Mouse (Mus musculus) hindbrain, embryonic 13.5 days (tissue): ENCODE measurements around the gene Gm45521. TPM values are rescaled to one million over a fixed set of nuclear protein-coding genes. Genes with fewer than 3 reads are reported as not detected.

Experiments used
- ATAC-seq: fragments of 200-750 bp; cut with Nextera tagmentation; 2 replicates; pipeline ENCODE4 v1.8.0; 2017; ENCODE audit warnings: moderate TSS enrichment; ENCODE audit not compliant: low FRiP score
- H3K27ac ChIP-seq: fragments of 300-500 bp; sonication (generic); 2 replicates; pipeline ENCODE4 v1.5.1; 2015; ENCODE audit warnings: inconsistent platforms, mild to moderate bottlenecking, moderate library complexity
- H3K27me3 ChIP-seq: fragments of 300-500 bp; sonication (generic); 2 replicates; pipeline ENCODE4 v1.6.1; 2015; ENCODE audit warnings: mild to moderate bottlenecking, inconsistent platforms
- H3K36me3 ChIP-seq: fragments of 300-500 bp; sonication (generic); 2 replicates; pipeline ENCODE4 v1.6.1; 2015; ENCODE audit warnings: mild to moderate bottlenecking, inconsistent platforms
- H3K4me1 ChIP-seq: fragments of 300-500 bp; sonication (generic); replicated peaks from 2 replicates; pipeline ENCODE4 v1.6.1; 2015; ENCODE audit warnings: inconsistent platforms
- H3K4me2 ChIP-seq: fragments of 300-500 bp; sonication (generic); 2 replicates; pipeline ENCODE4 v1.6.1; 2015; ENCODE audit warnings: inconsistent platforms, mild to moderate bottlenecking, moderate library complexity
- H3K4me3 ChIP-seq: fragments of 300-500 bp; sonication (generic); 2 replicates; pipeline ENCODE4 v1.5.1; 2015; ENCODE audit warnings: mild to moderate bottlenecking, inconsistent platforms
- H3K9ac ChIP-seq: fragments of 300-500 bp; sonication (generic); 2 replicates; pipeline ENCODE4 v1.6.1; 2015; ENCODE audit warnings: mild to moderate bottlenecking, inconsistent platforms
- H3K9me3 ChIP-seq: fragments of 300-500 bp; sonication (generic); 2 replicates; pipeline ENCODE4 v1.6.1; 2016; ENCODE audit warnings: inconsistent platforms
- WGBS: fragments of 180-500 bp; shearing (Covaris S2); methylation state at CpG from one replicate; pipeline ENCODE4 v1.1.7; 2015; 5-methylcytosine and 5-hydroxymethylcytosine counted together
- polyA plus RNA-seq: library from polyadenylated mRNA; unstranded; fragments of >200 nt; fragmentation: Nextera tagmentation; extraction: Ambion mirVana; gene quantifications from 2 replicates; pipeline ENCODE4 v1.2.1, GENCODE M21; 2015

Gene Gm45521
- polyA plus RNA-seq, 1 experiment from 2014 or later = 0.26 TPM

DNA sequence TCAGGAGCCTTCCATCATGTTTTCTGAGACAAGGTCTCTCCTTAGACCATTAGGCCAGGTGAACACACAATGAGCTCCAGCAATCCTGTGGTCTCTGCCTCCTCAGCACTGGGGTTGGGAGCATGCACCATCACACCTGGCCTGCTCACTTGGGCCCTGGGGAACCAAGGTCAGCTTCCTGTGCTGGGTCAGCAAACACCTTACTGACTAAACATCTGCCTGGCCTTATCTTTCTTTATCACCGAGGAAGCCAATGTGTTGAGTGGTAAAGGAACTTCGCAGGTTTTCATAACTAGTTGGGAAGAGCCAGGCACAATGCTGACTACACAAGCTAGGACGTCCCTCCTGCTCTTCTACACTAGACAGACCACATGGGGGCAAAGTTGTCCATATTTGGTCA lies 32.9 kb downstream of the Gm45521 start:
- Histone ChIP-seq H3K36me3 (no peaks in the 10 kb centered on the region), H3K4me2 (no peak overlapping the region)
- 78% methylated on average over 3 of the region's 3 CpGs for WGBS

DNA sequence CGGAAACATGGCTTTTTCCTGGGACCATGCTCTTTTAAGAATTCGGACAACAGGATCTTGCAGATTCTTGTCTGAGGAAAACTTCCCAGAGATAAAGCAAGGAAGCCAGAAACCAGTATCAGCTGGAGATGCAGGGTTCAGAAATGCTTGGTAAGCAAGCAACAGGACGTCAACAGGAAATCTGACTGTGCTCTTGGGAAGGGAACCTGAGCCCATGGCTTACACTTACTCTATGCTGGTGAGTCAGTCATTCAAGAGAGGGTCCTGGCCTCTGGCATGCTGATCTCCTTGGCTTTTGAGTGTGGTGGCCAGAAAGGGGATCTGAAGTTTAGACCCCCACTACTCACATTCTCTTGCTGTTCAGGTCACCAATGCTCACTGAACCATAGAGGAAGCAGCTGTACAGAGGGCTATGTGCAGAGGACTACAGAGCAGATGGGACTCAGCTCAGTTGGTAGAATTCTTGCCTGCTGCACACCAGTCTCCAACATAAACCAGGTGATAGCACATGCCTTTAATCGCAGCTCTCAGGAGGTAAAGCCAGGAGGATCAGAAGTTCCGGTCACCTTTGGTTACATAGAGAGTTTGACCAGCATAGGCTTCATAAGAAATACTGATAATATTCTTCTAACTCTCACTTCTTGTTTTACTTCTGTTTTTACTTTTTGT lies 34.2 kb downstream of the Gm45521 start:
- no peak overlapping the region for H3K4me2 ChIP-seq
- WGBS = 79% methylated on average over 5 of the region's 5 CpGs
- no peak overlapping the region for H3K27ac ChIP-seq
- no peak overlapping the region for H3K4me3 ChIP-seq
- no peaks in the 10 kb centered on the region for H3K36me3 ChIP-seq
- no peak for ATAC-seq
- no peaks in the 10 kb centered on the region for H3K4me1 ChIP-seq
- no peaks in the 10 kb centered on the region for H3K9me3 ChIP-seq
- H3K27me3 ChIP-seq = 0 out of 2 replicates have a peak, but pooled peaks cover 3% of the 10 kb centered on the region
- H3K9ac ChIP-seq = no peak overlapping the region

More for the DNA sequence above, 32.9 kb downstream of the Gm45521 start:
- ATAC-seq = no peak
- Histone ChIP-seq H3K27ac (no peak overlapping the region), H3K9ac (no peak overlapping the region), H3K9me3 (no peaks in the 10 kb centered on the region), H3K4me3 (no peak overlapping the region), H3K4me1 (no peaks in the 10 kb centered on the region), H3K27me3 (0 out of 2 replicates have a peak, but pooled peaks cover 3% of the 10 kb centered on the region)

DNA sequence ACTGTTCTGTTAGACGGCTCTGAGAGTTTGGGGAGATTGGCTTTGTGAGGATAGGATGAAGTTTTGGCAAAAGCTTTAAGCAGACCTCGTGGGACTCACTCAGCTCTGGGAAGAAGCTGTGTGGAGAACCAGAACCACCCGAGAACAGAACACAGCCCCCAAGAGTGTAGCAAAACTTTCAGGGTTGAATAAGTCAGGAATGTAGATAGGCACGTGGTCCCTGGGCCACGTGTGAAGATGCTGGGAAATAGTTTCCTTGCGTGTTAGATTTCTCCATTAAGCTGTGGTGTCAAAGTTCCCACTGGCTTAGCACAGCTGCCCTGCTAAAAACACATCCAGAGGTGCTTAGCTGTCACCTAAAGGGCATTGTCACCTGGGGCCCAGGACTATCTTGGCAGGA lies 35.1 kb downstream of the Gm45521 start:
- no peak for ATAC-seq

DNA sequence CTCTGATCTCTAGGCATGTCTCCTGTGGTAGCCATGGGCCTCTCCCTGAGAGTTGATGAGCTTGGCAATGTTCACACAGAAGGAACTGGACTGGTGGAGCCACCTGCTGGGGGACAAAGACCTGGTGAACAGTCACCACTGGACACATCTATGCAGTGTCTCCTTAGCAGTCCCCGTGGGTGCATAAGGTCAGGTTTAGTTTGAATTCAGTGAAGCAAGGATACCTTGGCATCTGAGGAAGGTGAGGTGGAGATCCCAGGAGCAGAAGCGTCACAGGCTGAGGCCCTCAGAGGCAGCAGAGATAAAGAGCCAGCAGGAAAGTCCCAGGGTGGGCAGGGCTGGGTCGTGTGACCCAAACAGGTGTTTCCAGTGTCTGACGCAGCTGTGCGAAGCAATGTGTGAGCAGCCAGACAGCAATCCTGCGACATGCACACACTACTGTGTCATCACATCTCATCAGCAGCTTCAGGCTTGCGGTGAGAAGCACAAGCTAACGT lies 37.2 kb downstream of the Gm45521 start, which contains the start of gene Dnase1l3:
Gene Dnase1l3, minus strand, starts transcription at position 303 of the 497 bp plus-strand sequence.
- WGBS = 74% methylated on average over 8 of the region's 8 CpGs
- peaks cover 6% of the 10 kb centered on the region for H3K4me1 ChIP-seq

More for the DNA sequence above, 35.1 kb downstream of the Gm45521 start:
- Histone ChIP-seq H3K4me2 (no peak overlapping the region), H3K27me3 (0 out of 2 replicates have a peak, but pooled peaks cover 3% of the 10 kb centered on the region), H3K4me1 (peaks cover 4% of the 10 kb centered on the region), H3K36me3 (no peaks in the 10 kb centered on the region), H3K9me3 (no peaks in the 10 kb centered on the region), H3K9ac (no peak overlapping the region), H3K27ac (no peak overlapping the region), H3K4me3 (no peak overlapping the region)
- 81% methylated on average over 6 of the region's 6 CpGs for WGBS

DNA sequence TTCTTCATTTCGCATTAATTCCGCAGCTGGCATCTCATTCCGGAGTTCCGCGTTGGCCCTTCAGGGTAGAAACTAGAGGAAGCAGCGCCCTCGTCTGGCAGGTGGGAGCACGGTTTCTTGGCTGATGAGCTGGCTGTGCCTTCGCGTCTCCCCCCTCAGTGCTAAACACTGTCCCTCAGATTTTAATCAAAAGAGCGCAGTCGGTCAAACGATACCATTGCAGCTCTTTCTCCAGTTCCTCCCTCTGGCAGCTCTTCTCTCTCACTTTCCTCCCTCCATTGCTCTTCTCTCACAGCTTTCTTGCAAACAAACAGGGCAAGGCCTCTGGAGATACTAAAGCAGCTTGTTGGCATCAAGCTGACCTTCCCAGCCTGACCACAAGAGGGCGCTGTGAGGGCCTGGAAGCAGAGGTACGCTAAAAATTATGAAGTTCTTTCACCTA lies 40.2 kb downstream of the Gm45521 start:
- Histone ChIP-seq H3K4me2 (peak overlapping the region; percentile 45), H3K4me3 (0 out of 2 replicates have a peak overlapping the region, but pooled peaks have one; percentile 16), H3K4me1 (peaks cover 8% of the 10 kb centered on the region), H3K9ac (peak overlapping the region; percentile 49; the same call in 1 of the 2 replicates), H3K27me3 (peaks cover 41% of the 10 kb centered on the region), H3K36me3 (no peaks in the 10 kb centered on the region), H3K27ac (no peak overlapping the region), H3K9me3 (no peaks in the 10 kb centered on the region)
- WGBS = 4% methylated on average over 15 of the region's 15 CpGs
- ATAC-seq = 0 out of 2 replicates have a peak, but pooled peaks have one; percentile 38

More for the DNA sequence above, 37.2 kb downstream of the Gm45521 start, which contains the start of gene Dnase1l3:
- Histone ChIP-seq H3K9ac (no peak within 1 kb of the TSS), H3K4me3 (no peak within 1 kb of the TSS), H3K36me3 (no peaks in the 10 kb centered on the region), H3K27me3 (peaks cover 13% of the 10 kb centered on the region), H3K9me3 (no peaks in the 10 kb centered on the region), H3K4me2 (no peak within 1 kb of the TSS), H3K27ac (no peak within 1 kb of the TSS)
- ATAC-seq = 0 out of 2 replicates have a peak, but pooled peaks have one; percentile 18

DNA sequence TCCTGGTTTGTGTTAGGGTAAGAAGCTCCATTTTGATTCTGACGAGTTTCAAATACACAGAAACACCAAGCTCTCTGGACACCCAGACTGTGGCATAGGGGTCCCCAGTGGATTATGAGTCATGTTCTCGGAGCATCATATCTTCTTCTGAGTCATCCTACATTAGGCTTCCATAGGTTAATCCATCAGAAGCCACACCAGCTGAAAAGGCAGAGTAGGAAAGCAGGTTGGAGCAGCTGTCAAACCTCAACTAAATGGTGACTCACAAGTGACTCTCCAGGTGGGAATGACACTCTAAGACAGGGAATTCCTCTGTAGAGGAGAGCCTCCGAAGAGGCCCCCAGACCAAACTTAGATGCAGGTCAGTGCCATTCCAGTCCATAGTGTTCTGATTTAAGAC lies 41.9 kb downstream of the Gm45521 start:
- Histone ChIP-seq H3K27ac (no peak overlapping the region), H3K36me3 (no peaks in the 10 kb centered on the region), H3K4me3 (no peak overlapping the region), H3K27me3 (peaks cover 41% of the 10 kb centered on the region), H3K9me3 (no peaks in the 10 kb centered on the region), H3K4me1 (peaks cover 17% of the 10 kb centered on the region), H3K9ac (no peak overlapping the region), H3K4me2 (no peak overlapping the region)
- no peak for ATAC-seq
- 85% methylated on average over 3 of the region's 3 CpGs for WGBS

DNA sequence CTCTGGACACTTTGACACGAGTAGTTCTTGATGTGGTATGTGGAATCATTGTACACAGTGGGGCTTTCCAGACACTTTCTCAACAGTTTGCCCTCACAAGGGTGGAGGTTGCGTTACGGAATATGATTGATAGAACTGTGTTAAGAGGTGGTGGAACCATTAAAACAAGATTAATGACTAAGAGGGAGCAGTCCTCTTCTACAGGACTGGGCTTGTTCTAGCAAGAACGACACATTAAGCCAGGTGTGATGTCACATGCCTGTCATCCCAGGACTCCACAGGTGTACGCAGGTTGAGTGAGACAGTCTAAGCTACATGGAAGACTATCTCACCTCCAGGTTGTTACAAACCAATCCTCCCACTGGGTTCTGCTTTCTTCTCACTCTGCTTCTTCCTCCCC lies 42.3 kb downstream of the Gm45521 start:
- Histone ChIP-seq H3K4me1 (peaks cover 21% of the 10 kb centered on the region), H3K27me3 (peaks cover 39% of the 10 kb centered on the region), H3K4me3 (no peak overlapping the region), H3K9me3 (no peaks in the 10 kb centered on the region), H3K4me2 (no peak overlapping the region), H3K36me3 (no peaks in the 10 kb centered on the region), H3K27ac (no peak overlapping the region), H3K9ac (no peak overlapping the region)
- no peak for ATAC-seq
- WGBS = 86% methylated on average over 5 of the region's 5 CpGs

- Histone ChIP-seq H3K27me3 (peaks cover 38% of the 10 kb centered on the region), H3K27ac (no peak overlapping the region), H3K4me1 (peaks cover 28% of the 10 kb centered on the region), H3K4me3 (no peak overlapping the region), H3K9ac (no peak overlapping the region), H3K36me3 (no peaks in the 10 kb centered on the region), H3K9me3 (no peaks in the 10 kb centered on the region), H3K4me2 (no peak overlapping the region)
- 80% methylated on average over 5 of the region's 5 CpGs for WGBS
- ATAC-seq = no peak
These were observed 43.2 kb downstream of the Gm45521 start for GRCm38 (mm10) chr14:8000247-8000646.

- no peaks in the 10 kb centered on the region for H3K36me3 ChIP-seq
- no peak overlapping the region for H3K9ac ChIP-seq
- no peak overlapping the region for H3K4me3 ChIP-seq
- H3K4me2 ChIP-seq = no peak overlapping the region; the same call in 1 of the 2 replicates
- peaks cover 28% of the 10 kb centered on the region for H3K4me1 ChIP-seq
- H3K27ac ChIP-seq = no peak overlapping the region
- 19% methylated on average over 17 of the region's 17 CpGs for WGBS
- H3K9me3 ChIP-seq = no peaks in the 10 kb centered on the region
- no peak for ATAC-seq
- H3K27me3 ChIP-seq = peaks cover 38% of the 10 kb centered on the region
These were observed 44.0 kb downstream of the Gm45521 start for GRCm38 (mm10) chr14:8000831-8001685.

GRCm38 (mm10) chr14:8002432-8003092 lies 45.5 kb downstream of the Gm45521 start, which contains the start of gene Abhd6:
Abhd6 (plus strand) TSS chr14:8002902.
- Histone ChIP-seq H3K4me1 (peaks cover 22% of the 10 kb centered on the region), H3K27ac (peak within 1 kb of the TSS; percentile 87), H3K27me3 (peaks cover 38% of the 10 kb centered on the region), H3K9me3 (no peaks in the 10 kb centered on the region), H3K4me2 (peak within 1 kb of the TSS; percentile 84), H3K9ac (peak within 1 kb of the TSS; percentile 81), H3K36me3 (no peaks in the 10 kb centered on the region), H3K4me3 (peak within 1 kb of the TSS; percentile 62)
- WGBS = 1% methylated on average over 38 of the region's 38 CpGs
- peak; percentile 93 for ATAC-seq

- WGBS = under 1% methylated on average over 23 of the region's 23 CpGs
- Histone ChIP-seq H3K27ac (peak overlapping the region; percentile 87), H3K4me1 (peaks cover 28% of the 10 kb centered on the region), H3K27me3 (peaks cover 38% of the 10 kb centered on the region), H3K36me3 (no peaks in the 10 kb centered on the region), H3K9ac (peak overlapping the region; percentile 81), H3K4me2 (peak overlapping the region; percentile 84), H3K9me3 (no peaks in the 10 kb centered on the region), H3K4me3 (peak overlapping the region; percentile 62)
- peak; percentile 80 for ATAC-seq
These were observed 46.1 kb downstream of the Gm45521 start for GRCm38 (mm10) chr14:8003093-8003670.
